Mouse (Mus musculus): ENCODE data around the gene Zfp367.
A peak's percentile ranks its signal among the peaks of the same experiment; 100 is the strongest.

- TF ChIP-seq CTCF (IDR thresholded peaks at IDR 0.05) = peak; percentile 80
- TF ChIP-seq EP300 (IDR thresholded peaks at IDR 0.05) = 0 out of 2 replicates have a peak, but pooled peaks have one; percentile 10
Observed at GRCm38 (mm10) chr13:64180888-64181287, 27.9 kb upstream of the Zfp367 start.
